In the genomic region with DNA sequence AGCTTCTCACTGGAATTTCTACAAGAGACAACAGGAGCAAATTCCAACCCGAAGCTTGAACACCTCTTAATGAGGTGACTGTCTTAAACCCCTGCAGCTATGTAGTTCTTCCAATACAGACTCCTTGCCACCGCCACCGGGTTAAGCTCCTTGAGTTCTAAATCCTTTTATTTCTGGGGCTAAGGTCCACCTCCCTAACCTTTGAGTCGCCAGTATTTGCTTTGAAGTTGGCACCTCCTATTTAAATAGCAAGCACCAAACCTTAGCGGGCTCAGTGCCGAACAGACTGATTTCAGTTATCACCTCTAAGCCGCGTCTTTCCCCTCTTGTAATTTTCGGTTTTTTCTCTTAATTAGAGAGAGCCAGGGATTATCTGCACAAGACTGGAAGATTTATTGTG, we compare ENCODE assay signal across 23 mouse cellular contexts.
A peak's percentile ranks its signal among the peaks of the same experiment; 100 is the strongest.
DNase-seq lines count a peak whose midpoint lies in the region; ATAC-seq and TF ChIP-seq lines count a peak whose summit lies in the region.
"Had no signal": no experiment of that assay in that cellular context is flagged by ENCODE, and none has a peak within 500 bp of the region (broad histone marks: within the 10 kb centered on the region; RNA-seq: fewer than 3 reads in every experiment).

No protein-coding gene starts in this region.

- no peaks in the 10 kb centered on the region for H3K4me1 ChIP-seq in kidney, adult 2 months (ENCODE audit: control insufficient read depth, insufficient read depth, low read length)
- peaks cover 36% of the 10 kb centered on the region for H3K4me1 ChIP-seq in E14TG2a.4 (replicated peaks; ENCODE audit: low read depth, low read length)
- peaks cover 9% of the 10 kb centered on the region for H3K4me1 ChIP-seq in forebrain, embryonic 11.5 days (replicated peaks; ENCODE audit: control insufficient read depth, insufficient read depth, low read length)
- 0 out of 2 replicates have a peak, but pooled peaks cover 3% of the 10 kb centered on the region for H3K4me1 ChIP-seq in forebrain, postnatal 0 days (ENCODE audit: insufficient read depth)
- peaks cover 29% of the 10 kb centered on the region for H3K4me1 ChIP-seq in neural tube, embryonic 15.5 days
- H3K4me1 ChIP-seq: stomach, embryonic 15.5 days had no signal

- H3K4me3 ChIP-seq in kidney, adult 2 months (ENCODE audit: insufficient read depth, low read depth, low read length) = no peak overlapping the region
- peak overlapping the region; percentile 15; the same call in 1 of the 2 replicates for H3K4me3 ChIP-seq in E14TG2a.4 (replicated peaks; ENCODE audit: low read length)
- no peak overlapping the region for H3K4me3 ChIP-seq in forebrain, embryonic 11.5 days (ENCODE audit: low read depth, low read length)
- no peak overlapping the region for H3K4me3 ChIP-seq in forebrain, postnatal 0 days (ENCODE audit: low read depth, low read length)
- no peak overlapping the region for H3K4me3 ChIP-seq in neural tube, embryonic 15.5 days (replicated peaks)
- H3K4me3 ChIP-seq: embryonic facial prominence, embryonic 12.5 days; hindbrain, embryonic 13.5 days; midbrain, embryonic 12.5 days; neural tube, embryonic 12.5 days; stomach, embryonic 15.5 days had no signal

- TF ChIP-seq POLR2A in kidney, adult 2 months (IDR thresholded peaks at IDR 0.05; ENCODE audit: low read depth, low read length) = no peak

- TF ChIP-seq CTCF in kidney, adult 2 months (conservative IDR thresholded peaks at IDR 0.05; ENCODE audit: insufficient read depth, insufficient read length, low read depth, low read length) = no peak
- no peak for TF ChIP-seq CTCF in E14TG2a.4 (conservative IDR thresholded peaks at IDR 0.05; ENCODE audit: low read length)
- TF ChIP-seq CTCF in forebrain, postnatal 0 days (IDR thresholded peaks at IDR 0.05; ENCODE audit: low read depth) = no peak

- no peaks in the 10 kb centered on the region; the same call in 1 of the 2 replicates for H3K27me3 ChIP-seq in kidney, adult 2 months (replicated peaks; ENCODE audit: control insufficient read depth, insufficient read depth, low read length)
- peaks cover 9% of the 10 kb centered on the region; the same call in 1 of the 2 replicates for H3K27me3 ChIP-seq in E14TG2a.4 (ENCODE audit: insufficient read depth, low read length)
- H3K27me3 ChIP-seq in forebrain, embryonic 11.5 days (ENCODE audit: control insufficient read depth, insufficient read depth, low read length) = peaks cover 7% of the 10 kb centered on the region; the same call in 1 of the 2 replicates
- no peaks in the 10 kb centered on the region for H3K27me3 ChIP-seq in forebrain, postnatal 0 days (ENCODE audit: insufficient read depth, low read length)
- H3K27me3 ChIP-seq in neural tube, embryonic 15.5 days (replicated peaks) = 0 out of 2 replicates have a peak, but pooled peaks cover 6% of the 10 kb centered on the region

- H3K9me3 ChIP-seq in E14TG2a.4 (ENCODE audit: low read length) = peaks cover 19% of the 10 kb centered on the region
- no peaks in the 10 kb centered on the region for H3K9me3 ChIP-seq in forebrain, embryonic 11.5 days (ENCODE audit: control insufficient read depth, low read length)
- no peaks in the 10 kb centered on the region for H3K9me3 ChIP-seq in forebrain, postnatal 0 days (ENCODE audit: low read length)
- H3K9me3 ChIP-seq in neural tube, embryonic 15.5 days (replicated peaks) = no peaks in the 10 kb centered on the region
- H3K9me3 ChIP-seq: embryonic facial prominence, embryonic 12.5 days; hindbrain, embryonic 13.5 days; midbrain, embryonic 12.5 days; neural tube, embryonic 12.5 days; stomach, embryonic 15.5 days had no signal

- no peak overlapping the region for H3K9ac ChIP-seq in forebrain, embryonic 11.5 days (ENCODE audit: low read length)
- no peak overlapping the region for H3K9ac ChIP-seq in forebrain, postnatal 0 days
- no peak overlapping the region for H3K9ac ChIP-seq in neural tube, embryonic 15.5 days (replicated peaks)
- H3K9ac ChIP-seq: embryonic facial prominence, embryonic 12.5 days; hindbrain, embryonic 13.5 days; liver, postnatal 0 days; midbrain, embryonic 12.5 days; neural tube, embryonic 12.5 days; stomach, embryonic 15.5 days had no signal

- no peaks in the 10 kb centered on the region for H3K36me3 ChIP-seq in kidney, adult 2 months (ENCODE audit: control insufficient read depth, insufficient read depth, low read length)
- peaks cover 16% of the 10 kb centered on the region for H3K36me3 ChIP-seq in E14TG2a.4 (ENCODE audit: insufficient read depth, low read length)
- no peaks in the 10 kb centered on the region for H3K36me3 ChIP-seq in forebrain, embryonic 11.5 days (ENCODE audit: control insufficient read depth, insufficient read depth, low read length)
- peaks cover 7% of the 10 kb centered on the region; the same call in 1 of the 2 replicates for H3K36me3 ChIP-seq in forebrain, postnatal 0 days (ENCODE audit: insufficient read depth)
- H3K36me3 ChIP-seq in neural tube, embryonic 15.5 days = peaks cover 8% of the 10 kb centered on the region
- H3K36me3 ChIP-seq: embryonic facial prominence, embryonic 12.5 days; midbrain, embryonic 12.5 days; stomach, embryonic 15.5 days had no signal

- WGBS in kidney, adult 2 months = 42% methylated on average over 9 of the region's 9 CpGs
- WGBS in forebrain, embryonic 11.5 days = 2% methylated on average over 9 of the region's 9 CpGs
- WGBS in forebrain, postnatal 0 days = 14% methylated on average over 9 of the region's 9 CpGs
- WGBS in neural tube, embryonic 15.5 days = 21% methylated on average over 9 of the region's 9 CpGs

- DNase-seq in kidney, adult 2 months = peak; percentile 27
- DNase-seq in kidney, adult 11 months = no peak
- no peak for DNase-seq in forebrain, embryonic 11.5 days (ENCODE audit: low spot score)
- DNase-seq in forebrain, postnatal 0 days = no peak
- no peak for DNase-seq in layer of hippocampus, postnatal 14 days (ENCODE audit: low spot score in 2 of 2)
- no peak for DNase-seq in thymus, postnatal 4 days
- DNase-seq: adrenal gland, postnatal 25 days; cerebellum, adult 9-10 months; gastrocnemius, postnatal 36 days; heart, postnatal 36 days; liver, postnatal 0 days; thymus, postnatal 25 days had no signal

- no peak overlapping the region for H3K27ac ChIP-seq in kidney, adult 2 months (ENCODE audit: insufficient read depth, low read depth, low read length)
- H3K27ac ChIP-seq in forebrain, embryonic 11.5 days (ENCODE audit: low read depth, low read length) = no peak overlapping the region; the same call in 1 of the 2 replicates
- H3K27ac ChIP-seq in forebrain, postnatal 0 days (ENCODE audit: low read depth, low read length) = 0 out of 2 replicates have a peak overlapping the region, but pooled peaks have one; percentile 21
- no peak overlapping the region for H3K27ac ChIP-seq in neural tube, embryonic 15.5 days (replicated peaks)
- H3K27ac ChIP-seq: embryonic facial prominence, embryonic 12.5 days; hindbrain, embryonic 13.5 days; midbrain, embryonic 12.5 days; neural tube, embryonic 12.5 days; stomach, embryonic 15.5 days had no signal

- no peak; the same call in 1 of the 2 replicates for ATAC-seq in forebrain, embryonic 11.5 days (replicated peaks; ENCODE audit: low FRiP score)
- no peak for ATAC-seq in forebrain, postnatal 0 days
- ATAC-seq in neural tube, embryonic 15.5 days (ENCODE audit: low FRiP score) = no peak
- ATAC-seq: CD4-positive, CD25-positive, alpha-beta regulatory T cell, adult 4 months; inflammation-experienced regulatory T-cells, adult 6 months; liver, postnatal 0 days; lung, postnatal 0 days had no signal

- H3K4me2 ChIP-seq in forebrain, embryonic 11.5 days (ENCODE audit: low read depth, low read length, severe bottlenecking) = peak overlapping the region; percentile 5; the same call in 1 of the 2 replicates
- H3K4me2 ChIP-seq in forebrain, postnatal 0 days (ENCODE audit: low read depth) = no peak overlapping the region
- H3K4me2 ChIP-seq in neural tube, embryonic 15.5 days = no peak overlapping the region
- H3K4me2 ChIP-seq: embryonic facial prominence, embryonic 12.5 days; hindbrain, embryonic 13.5 days; liver, embryonic 11.5 days; midbrain, embryonic 12.5 days; neural tube, embryonic 12.5 days; stomach, embryonic 15.5 days had no signal
